Mouse (Mus musculus) ES-Bruce4 (cell line): ENCODE measurements around the gene Noct. TPM values are rescaled to one million over a fixed set of nuclear protein-coding genes. Genes with fewer than 3 reads are reported as not detected.

Experiments used
- H3K27ac ChIP-seq: 2 replicates; pipeline ENCODE4 v1.5.1; 2012; ENCODE audit warnings: low read length, inconsistent platforms; ENCODE audit not compliant: insufficient read depth
- H3K27me3 ChIP-seq: 2 replicates; pipeline ENCODE4 v1.6.1; 2012; ENCODE audit warnings: mild to moderate bottlenecking, low read length, inconsistent platforms; ENCODE audit not compliant: control insufficient read depth, poor library complexity, insufficient read depth, severe bottlenecking
- H3K36me3 ChIP-seq: 2 replicates; pipeline ENCODE4 v1.6.1; 2012; ENCODE audit warnings: inconsistent platforms, mild to moderate bottlenecking, low read length, moderate library complexity; ENCODE audit not compliant: control insufficient read depth, poor library complexity, insufficient read depth, severe bottlenecking
- H3K4me1 ChIP-seq: one replicate; pipeline ENCODE4 v1.8.1; 2011; ENCODE audit warnings: low read length; ENCODE audit not compliant: control insufficient read depth, insufficient read depth
- H3K4me3 ChIP-seq: 2 replicates; pipeline ENCODE4 v1.5.1; 2011; ENCODE audit warnings: low read depth, mild to moderate bottlenecking, low read length
- H3K9ac ChIP-seq: 2 replicates; pipeline ENCODE4 v1.6.1; 2012; ENCODE audit warnings: low read depth, mild to moderate bottlenecking, inconsistent platforms; ENCODE audit not compliant: poor library complexity, severe bottlenecking
- H3K9me3 ChIP-seq: replicated peaks from 2 replicates; pipeline ENCODE4 v1.6.1; 2012; ENCODE audit warnings: mild to moderate bottlenecking, low read length, inconsistent platforms; ENCODE audit not compliant: control insufficient read depth, poor library complexity, insufficient read depth, severe bottlenecking
- CTCF ChIP-seq: IDR thresholded peaks from one replicate; pipeline ENCODE4 v1.8.1; 2011; ENCODE audit warnings: low read depth, low read length
- EP300 ChIP-seq: IDR thresholded peaks from 2 replicates; pipeline ENCODE4 v1.6.1; 2011; ENCODE audit warnings: low read depth, low read length; ENCODE audit not compliant: insufficient read depth
- POLR2A ChIP-seq: IDR thresholded peaks from one replicate; pipeline ENCODE4 v1.8.1; 2011; ENCODE audit warnings: low read length; ENCODE audit not compliant: insufficient read depth
- polyA plus RNA-seq: library from polyadenylated mRNA; stranded (reverse); fragments of >200 nt; gene quantifications from 2 replicates; pipeline ENCODE4 v1.2.4, GENCODE M21; 2011; ENCODE audit warnings: low read depth; ENCODE audit not compliant: missing spikeins, insufficient read depth, insufficient read length

The Noct gene
- polyA plus RNA-seq, 1 experiment, result 33.7 TPM

DNA sequence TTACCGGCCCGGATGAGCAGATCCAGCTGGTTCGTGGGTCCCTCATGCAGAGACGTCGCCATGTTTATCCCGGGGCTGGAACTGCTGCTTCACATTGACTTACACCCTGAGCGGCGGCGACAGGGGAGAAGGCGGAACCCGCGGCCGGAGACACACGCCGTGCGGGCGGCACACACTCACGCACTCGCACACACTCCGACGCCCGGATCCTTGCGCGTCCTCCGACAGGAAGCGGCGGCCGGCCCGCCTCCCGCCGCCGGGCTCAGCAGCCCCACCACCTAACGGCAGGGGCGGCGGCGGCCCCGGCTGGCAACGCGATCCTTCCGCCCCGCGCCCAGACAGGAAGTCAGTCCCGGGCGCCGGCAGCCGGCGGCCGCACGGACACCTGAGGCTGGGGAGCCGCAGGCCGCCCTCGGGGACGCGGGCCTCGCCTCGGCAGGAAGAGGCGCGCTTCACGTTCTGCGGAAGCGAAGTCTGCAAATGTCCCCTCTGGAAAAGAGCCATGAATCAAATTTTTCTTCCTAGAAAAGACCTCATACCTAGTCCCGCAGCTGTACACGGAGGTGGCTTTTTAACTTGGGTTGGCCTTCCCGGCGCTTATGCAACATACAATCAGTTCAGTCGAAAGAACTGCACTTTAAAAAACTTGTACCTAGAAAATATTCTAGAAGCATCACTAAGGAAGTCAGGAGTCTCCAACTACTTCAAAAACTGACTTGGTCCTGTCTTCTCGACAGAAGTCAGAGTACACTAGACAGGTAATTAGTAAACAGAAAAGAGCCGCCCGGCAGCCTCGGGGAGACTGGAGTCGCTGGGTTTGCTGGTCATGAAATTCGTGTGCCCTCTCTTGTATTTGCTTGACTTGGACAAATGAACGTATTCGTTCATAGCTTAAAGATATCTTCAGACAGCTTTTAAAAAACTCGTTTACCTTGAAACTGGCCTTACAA is 53.2 kb downstream of the Noct start:
- Histone ChIP-seq H3K9ac (peak overlapping the region; percentile 99), H3K27me3 (no peaks in the 10 kb centered on the region), H3K27ac (peak overlapping the region; percentile 91), H3K36me3 (no peaks in the 10 kb centered on the region), H3K9me3 (no peaks in the 10 kb centered on the region), H3K4me3 (peak overlapping the region; percentile 94), H3K4me1 (no peaks in the 10 kb centered on the region)
- TF ChIP-seq CTCF, result no peak
- TF ChIP-seq POLR2A, result no peak
- no peak for TF ChIP-seq EP300

DNA sequence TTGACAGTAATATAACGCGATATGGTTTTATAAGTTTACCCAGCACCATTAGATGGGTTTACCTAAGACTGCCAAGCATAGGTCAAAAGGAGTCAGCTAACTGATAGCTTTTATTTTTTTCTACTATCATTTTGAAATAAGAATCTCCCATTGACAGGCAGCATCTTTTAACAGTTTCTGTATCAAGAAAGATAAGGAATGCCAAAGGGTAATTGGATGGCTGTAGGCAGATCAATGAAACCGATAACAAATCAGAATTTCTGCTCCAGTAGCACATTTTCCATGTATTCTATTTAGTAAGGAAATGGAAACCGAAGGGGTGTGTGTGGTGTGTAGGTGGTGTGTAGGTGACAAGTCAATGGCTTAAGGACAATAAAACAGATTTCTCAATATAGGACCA is 54.2 kb downstream of the Noct start:
- no peak overlapping the region for H3K9ac ChIP-seq
- no peak overlapping the region for H3K4me3 ChIP-seq
- no peaks in the 10 kb centered on the region for H3K27me3 ChIP-seq
- no peaks in the 10 kb centered on the region for H3K36me3 ChIP-seq
- H3K27ac ChIP-seq, result no peak overlapping the region
- no peak for TF ChIP-seq POLR2A
- TF ChIP-seq EP300, result no peak
- no peak for TF ChIP-seq CTCF
- no peaks in the 10 kb centered on the region for H3K4me1 ChIP-seq
- no peaks in the 10 kb centered on the region for H3K9me3 ChIP-seq

DNA sequence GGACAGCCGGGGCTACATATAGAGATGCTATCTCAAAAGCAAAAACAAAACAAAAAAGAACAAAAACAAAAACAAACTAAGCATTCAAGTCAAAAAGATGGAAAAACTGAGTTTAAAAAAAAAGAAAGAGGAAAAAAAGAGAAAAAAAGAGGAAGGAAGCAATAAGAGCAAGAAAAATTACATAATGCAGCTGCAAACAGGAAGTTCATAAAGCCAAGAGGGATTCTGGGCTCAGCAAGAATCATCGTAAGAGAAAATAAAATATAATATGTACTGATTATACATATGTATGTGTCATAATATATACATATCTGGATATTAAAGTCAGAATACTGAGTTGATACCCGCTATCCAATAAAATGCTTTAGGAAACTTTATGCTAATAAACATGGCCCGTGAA is 57.5 kb downstream of the Noct start:
- no peaks in the 10 kb centered on the region for H3K4me1 ChIP-seq
- no peaks in the 10 kb centered on the region for H3K27me3 ChIP-seq
- H3K4me3 ChIP-seq, result no peak overlapping the region
- H3K9me3 ChIP-seq, result no peaks in the 10 kb centered on the region
- H3K9ac ChIP-seq, result no peak overlapping the region
- TF ChIP-seq POLR2A (no peak), CTCF (no peak), EP300 (no peak)
- no peaks in the 10 kb centered on the region for H3K36me3 ChIP-seq
- H3K27ac ChIP-seq, result no peak overlapping the region

DNA sequence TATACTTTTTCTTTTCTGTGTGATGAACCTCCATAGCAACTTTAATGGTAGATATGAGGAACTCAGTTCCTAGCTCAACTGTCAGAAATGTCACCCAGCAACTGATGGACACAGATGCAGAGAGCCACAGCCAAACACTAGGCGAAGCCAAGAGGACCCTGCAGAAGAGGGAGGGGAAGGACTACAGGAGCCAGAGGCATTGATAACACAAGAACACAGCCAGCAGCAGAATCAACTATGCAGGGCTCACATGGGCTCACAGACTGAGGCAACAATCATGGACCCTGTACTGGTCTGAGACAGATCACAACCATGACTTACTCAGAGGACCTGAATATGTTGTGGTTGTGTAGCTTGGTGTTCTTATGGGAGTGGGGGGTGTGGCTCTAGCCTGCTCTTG is 60.1 kb downstream of the Noct start:
- Histone ChIP-seq H3K4me1 (no peaks in the 10 kb centered on the region), H3K9me3 (no peaks in the 10 kb centered on the region), H3K27me3 (no peaks in the 10 kb centered on the region), H3K4me3 (no peak overlapping the region), H3K36me3 (no peaks in the 10 kb centered on the region), H3K27ac (no peak overlapping the region), H3K9ac (no peak overlapping the region)
- no peak for TF ChIP-seq POLR2A
- no peak for TF ChIP-seq EP300
- no peak for TF ChIP-seq CTCF

DNA sequence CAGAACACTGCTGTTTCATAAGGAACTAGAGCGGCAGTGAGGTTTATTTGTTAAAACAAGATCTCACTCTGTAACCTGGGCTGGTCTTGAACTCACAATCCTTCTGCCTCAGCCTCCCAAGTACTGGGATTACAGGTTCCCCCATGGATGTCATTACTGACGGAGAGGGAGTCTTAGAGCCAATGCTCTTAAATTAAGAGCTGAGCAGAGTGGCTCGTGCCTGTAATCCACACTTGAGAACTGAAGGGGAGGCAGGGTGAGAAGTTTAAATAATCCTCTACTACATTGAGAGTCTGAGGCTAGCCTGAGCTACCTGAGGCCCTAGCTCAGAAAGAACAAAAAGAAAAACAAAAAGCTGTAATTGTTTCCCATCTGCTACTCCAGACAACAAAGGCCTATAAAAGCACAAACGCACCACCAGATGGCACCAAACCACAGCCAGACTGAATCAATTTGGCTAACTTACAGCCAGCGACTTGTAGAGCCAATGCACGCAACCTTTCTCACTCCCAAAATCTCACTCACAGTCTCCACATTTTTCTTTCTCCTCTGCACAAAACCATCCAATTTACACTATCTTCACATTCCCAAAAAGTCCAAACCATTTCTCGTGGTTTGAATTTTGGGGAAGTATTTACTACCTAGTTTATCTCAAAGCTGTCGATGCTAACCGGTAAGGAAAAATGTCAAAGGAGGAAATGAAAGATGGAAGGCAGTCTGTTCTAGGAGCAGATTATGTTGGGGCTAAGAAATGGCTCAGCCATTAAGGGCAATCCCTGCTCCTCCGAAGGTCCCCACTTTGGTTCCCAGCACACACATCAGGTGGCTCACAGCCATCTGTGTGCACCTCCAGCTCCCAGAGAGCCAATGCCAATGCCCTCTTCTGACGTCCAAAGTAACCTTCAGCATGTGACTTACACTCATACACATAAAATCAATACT is 64.9 kb downstream of the Noct start:
- Histone ChIP-seq H3K36me3 (no peaks in the 10 kb centered on the region), H3K27ac (no peak overlapping the region), H3K9me3 (no peaks in the 10 kb centered on the region), H3K4me3 (no peak overlapping the region), H3K4me1 (no peaks in the 10 kb centered on the region), H3K27me3 (no peaks in the 10 kb centered on the region), H3K9ac (no peak overlapping the region)
- TF ChIP-seq CTCF (peak; percentile 55), POLR2A (no peak), EP300 (no peak)

DNA sequence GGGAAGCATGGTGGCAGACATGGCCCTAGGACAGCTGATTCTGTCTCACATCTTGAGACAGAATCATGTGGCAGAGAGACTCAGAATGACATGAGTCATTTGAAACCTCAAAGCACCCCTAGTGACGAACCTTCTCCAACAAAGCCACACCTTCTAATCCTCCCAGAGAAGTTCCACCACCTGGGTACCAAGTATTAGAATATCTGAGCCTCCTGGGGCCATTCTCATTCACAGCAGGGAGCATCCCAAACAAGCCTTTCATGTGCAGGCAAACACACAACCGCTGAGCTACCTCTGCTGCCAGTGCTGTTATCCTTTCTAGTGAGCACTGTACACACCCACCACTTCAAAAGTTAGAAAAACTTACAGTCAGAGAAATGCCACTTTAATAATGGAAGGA is 70.0 kb downstream of the Noct start:
- H3K27me3 ChIP-seq, result no peaks in the 10 kb centered on the region
- TF ChIP-seq EP300, result no peak
- no peak for TF ChIP-seq POLR2A
- no peak for TF ChIP-seq CTCF
- H3K4me3 ChIP-seq, result no peak overlapping the region
- no peak overlapping the region for H3K9ac ChIP-seq
- no peak overlapping the region for H3K27ac ChIP-seq
- no peaks in the 10 kb centered on the region for H3K36me3 ChIP-seq
- no peaks in the 10 kb centered on the region for H3K9me3 ChIP-seq
- no peaks in the 10 kb centered on the region for H3K4me1 ChIP-seq
